Mouse (Mus musculus) stomach, embryonic 15.5 days (tissue): Measurements from ENCODE around the gene Ercc6l. TPM values are rescaled to one million over a fixed set of nuclear protein-coding genes. Genes with fewer than 3 reads are reported as not detected.

ENCODE experiments used
- ATAC-seq: fragments of 200-750 bp; cut with Nextera tagmentation; 2 replicates; pipeline ENCODE4 v1.8.0; 2017; ENCODE audit warnings: low read depth, moderate number of reproducible peaks, moderate TSS enrichment; ENCODE audit not compliant: insufficient read depth, low FRiP score
- H3K27ac ChIP-seq: fragments of 300-500 bp; sonication (generic); 2 replicates; pipeline ENCODE4 v1.5.1; 2015; ENCODE audit warnings: mild to moderate bottlenecking, inconsistent platforms
- H3K27me3 ChIP-seq: fragments of 300-500 bp; sonication (generic); replicated peaks from 2 replicates; pipeline ENCODE4 v1.6.1; 2015; ENCODE audit warnings: inconsistent platforms
- H3K36me3 ChIP-seq: fragments of 300-500 bp; sonication (generic); 2 replicates; pipeline ENCODE4 v1.6.1; 2015; ENCODE audit warnings: inconsistent platforms
- H3K4me1 ChIP-seq: fragments of 300-500 bp; sonication (generic); 2 replicates; pipeline ENCODE4 v1.6.1; 2015; ENCODE audit warnings: inconsistent platforms
- H3K4me2 ChIP-seq: fragments of 300-500 bp; sonication (generic); 2 replicates; pipeline ENCODE4 v1.6.1; 2015; ENCODE audit warnings: mild to moderate bottlenecking, inconsistent platforms
- H3K4me3 ChIP-seq: fragments of 300-500 bp; sonication (generic); replicated peaks from 2 replicates; pipeline ENCODE4 v1.5.1; 2015; ENCODE audit warnings: inconsistent platforms
- H3K9ac ChIP-seq: fragments of 300-500 bp; sonication (generic); 2 replicates; pipeline ENCODE4 v1.6.1; 2015; ENCODE audit warnings: inconsistent platforms
- H3K9me3 ChIP-seq: fragments of 300-500 bp; sonication (generic); 2 replicates; pipeline ENCODE4 v1.6.1; 2016; ENCODE audit warnings: inconsistent platforms
- WGBS: fragments of 180-500 bp; shearing (Covaris S2); methylation state at CpG from one replicate; pipeline ENCODE4 v1.1.7; 2015; 5-methylcytosine and 5-hydroxymethylcytosine counted together
- polyA plus RNA-seq: library from polyadenylated mRNA; unstranded; fragments of >200 nt; fragmentation: Nextera tagmentation; extraction: Ambion mirVana; gene quantifications from 2 replicates; pipeline ENCODE4 v1.2.1, GENCODE M21; 2015

Ercc6l gene
- polyA plus RNA-seq, 1 experiment from 2014 or later = 9.4 TPM

- WGBS = 68% methylated on average over 7 of the region's 7 CpGs
Observed at GRCm38 (mm10) chrX:102101886-102102285, 55.0 kb downstream of the Ercc6l start.

GRCm38 (mm10) chrX:102094381-102094904 lies 62.4 kb downstream of the Ercc6l start:
- H3K4me1 ChIP-seq = no peaks in the 10 kb centered on the region
- no peak overlapping the region for H3K9ac ChIP-seq
- no peak for ATAC-seq
- WGBS = 71% methylated on average over 7 of the region's 7 CpGs
- no peak overlapping the region for H3K4me2 ChIP-seq
- H3K36me3 ChIP-seq = no peaks in the 10 kb centered on the region
- H3K27ac ChIP-seq = no peak overlapping the region
- no peak overlapping the region for H3K4me3 ChIP-seq
- H3K27me3 ChIP-seq = no peaks in the 10 kb centered on the region; the same call in 1 of the 2 replicates
- H3K9me3 ChIP-seq = no peaks in the 10 kb centered on the region

More at GRCm38 (mm10) chrX:102101886-102102285, 55.0 kb downstream of the Ercc6l start:
- no peaks in the 10 kb centered on the region for H3K9me3 ChIP-seq
- no peaks in the 10 kb centered on the region for H3K27me3 ChIP-seq
- no peak overlapping the region for H3K9ac ChIP-seq
- H3K27ac ChIP-seq = no peak overlapping the region
- no peak overlapping the region for H3K4me3 ChIP-seq
- no peak overlapping the region for H3K4me2 ChIP-seq
- ATAC-seq = no peak
- no peaks in the 10 kb centered on the region for H3K36me3 ChIP-seq
- no peaks in the 10 kb centered on the region for H3K4me1 ChIP-seq

Other genes with a start within 250 kb of the Ercc6l start
- gene Rtl5, start 85.8 kb downstream of the Ercc6l start, polyA plus RNA-seq = 2.4 and 2.5 TPM in 2 replicates
- gene Pin4, start 37.6 kb downstream of the Ercc6l start, polyA plus RNA-seq = 54.4 and 60.8 TPM in 2 replicates
- 742 and 771 TPM in 2 replicates for gene Rps4x, start 32.3 kb upstream of the Ercc6l start, polyA plus RNA-seq
- gene Cited1, start 95.1 kb upstream of the Ercc6l start, polyA plus RNA-seq = 10.1 and 12.5 TPM in 2 replicates